Mouse (Mus musculus): ENCODE measurements around the gene Creb3l2.

DNA sequence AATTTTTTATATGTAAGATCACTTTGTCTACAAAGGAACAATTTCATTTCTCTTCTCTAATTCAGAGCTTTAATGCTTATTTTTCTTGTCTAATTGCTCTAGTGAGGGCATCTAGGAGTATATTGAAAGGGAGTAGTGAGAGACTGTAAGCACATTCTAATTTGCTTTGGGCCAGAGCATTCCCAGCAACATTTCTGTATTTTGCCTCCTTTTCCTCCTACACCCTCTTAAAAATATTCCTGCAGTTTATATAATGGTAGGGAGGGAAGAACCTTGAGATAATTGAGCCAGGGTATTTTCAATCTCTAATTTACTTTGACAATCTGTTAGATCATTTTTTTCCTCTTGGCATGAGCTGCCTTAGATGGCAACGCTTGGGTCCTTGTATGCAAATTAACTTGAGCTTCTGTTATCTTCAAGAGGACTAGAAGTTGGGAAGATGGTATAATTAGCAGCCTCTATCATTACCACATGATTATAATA, 42.7 kb upstream of the Creb3l2 start:
- no peak for TF ChIP-seq CTCF (IDR thresholded peaks at IDR 0.05; ENCODE audit: control insufficient read depth, insufficient read depth, insufficient read length)
- no peak for TF ChIP-seq USF1 (IDR thresholded peaks at IDR 0.05; ENCODE audit: low read depth)
- TF ChIP-seq MAX (IDR thresholded peaks at IDR 0.05) = no peak
- no peak for TF ChIP-seq MYOG (IDR thresholded peaks at IDR 0.05; ENCODE audit: control insufficient read depth, extremely low read depth, insufficient read length)
- no peak for TF ChIP-seq CEBPB (IDR thresholded peaks at IDR 0.05; ENCODE audit: low read depth)
- TF ChIP-seq MYOD1 (IDR thresholded peaks at IDR 0.05; ENCODE audit: control insufficient read depth, insufficient read length, low read depth) = no peak
